Mouse (Mus musculus) heart, postnatal 0 days (tissue): Measurements from ENCODE around the gene Dennd2a.

ENCODE experiments used
- CTCF ChIP-seq: IDR thresholded peaks from 2 replicates; pipeline ENCODE4 v1.5.1; 2016; ENCODE audit warnings: antibody characterized with exemption, control low read depth, low read depth
- EP300 ChIP-seq: IDR thresholded peaks from 2 replicates; pipeline ENCODE4 v1.6.1; 2016; ENCODE audit warnings: antibody characterized with exemption, low read depth

- TF ChIP-seq CTCF: no peak
- TF ChIP-seq EP300: no peak
Measured at GRCm38 (mm10) chr6:39581087-39581784, 23.6 kb upstream of the Dennd2a start.
